In genomic region chr8:92858475-92859182, GRCm38 (mm10) we compare ENCODE assay signal across 27 mouse cellular contexts. TPM values are rescaled to one million over a fixed set of nuclear protein-coding genes. Genes with fewer than 3 reads are reported as not detected.
A peak's percentile ranks its signal among the peaks of the same experiment; 100 is the strongest.
DNase-seq lines count a peak whose midpoint lies in the region; ATAC-seq and TF ChIP-seq lines count a peak whose summit lies in the region.
"Had no signal": no experiment of that assay in that cellular context is flagged by ENCODE, and none has a peak within 500 bp of the region (broad histone marks: within the 10 kb centered on the region; RNA-seq: fewer than 3 reads in every experiment).

No protein-coding gene starts in this region.

- no peak overlapping the region for H3K4me2 ChIP-seq in limb, embryonic 11.5 days (ENCODE audit: low read depth, severe bottlenecking)
- no peak overlapping the region for H3K4me2 ChIP-seq in neural tube, embryonic 15.5 days
- H3K4me2 ChIP-seq: embryonic facial prominence, embryonic 13.5 days; embryonic facial prominence, embryonic 15.5 days; forebrain, embryonic 12.5 days had no signal

- TF ChIP-seq POLR2A in MEL (IDR thresholded peaks at IDR 0.05; ENCODE audit: control insufficient read depth in 1 of 2, insufficient read depth in 1 of 2, low read depth in 1 of 2, low read length in 2 of 2, poor library complexity in 1 of 2) = no peak
- no peak for TF ChIP-seq POLR2A in brain, embryonic 14.5 days (IDR thresholded peaks at IDR 0.05; ENCODE audit: borderline replicate concordance, extremely low read depth, insufficient read depth, insufficient read length, poor library complexity, severe bottlenecking)

- H3K4me1 ChIP-seq in heart, embryonic 10.5 days = peaks cover 10% of the 10 kb centered on the region
- H3K4me1 ChIP-seq in MEL (ENCODE audit: control insufficient read depth in 1 of 2, insufficient read depth in 2 of 2, low read length in 2 of 2) = peaks cover 13 to 14% of the 10 kb centered on the region in 2 experiments
- H3K4me1 ChIP-seq in limb, embryonic 11.5 days (ENCODE audit: control insufficient read depth, insufficient read depth, low read length) = no peaks in the 10 kb centered on the region
- H3K4me1 ChIP-seq in neural tube, embryonic 15.5 days = peaks cover 21% of the 10 kb centered on the region
- H3K4me1 ChIP-seq: forebrain, embryonic 12.5 days had no signal

- no peak overlapping the region for H3K9ac ChIP-seq in MEL (ENCODE audit: control insufficient read depth, low read depth, low read length, poor library complexity, severe bottlenecking)
- H3K9ac ChIP-seq in limb, embryonic 11.5 days (ENCODE audit: low read length) = no peak overlapping the region
- no peak overlapping the region for H3K9ac ChIP-seq in neural tube, embryonic 15.5 days (replicated peaks)
- H3K9ac ChIP-seq: embryonic facial prominence, embryonic 13.5 days; embryonic facial prominence, embryonic 15.5 days; forebrain, embryonic 12.5 days had no signal

- no peak for TF ChIP-seq CTCF in MEL (IDR thresholded peaks at IDR 0.05 in 2 of 3, conservative IDR thresholded peaks at IDR 0.05 in 1 of 3; ENCODE audit: control insufficient read depth in 1 of 3, insufficient read depth in 1 of 3, low read depth in 2 of 3, low read length in 3 of 3, poor library complexity in 1 of 3, severe bottlenecking in 1 of 3)
- no peak for TF ChIP-seq CTCF in brain, embryonic 14.5 days (IDR thresholded peaks at IDR 0.05; ENCODE audit: borderline replicate concordance, extremely low read depth, insufficient read depth, insufficient read length)

- DNase-seq in heart, embryonic 10.5 days (ENCODE audit: low spot score) = peak; percentile 50
- no peak for DNase-seq in heart, adult 8-10 months (ENCODE audit: low spot score)
- peak; percentile 31 for DNase-seq in MEL (ENCODE audit: low read depth, low spot score)
- DNase-seq in brain, embryonic 14.5 days (ENCODE audit: low read depth) = peak; percentile 42
- peak; percentile 61 for DNase-seq in limb, embryonic 11.5 days (ENCODE audit: low spot score)
- DNase-seq in cerebellum, adult 9-10 months = no peak
- no peak for DNase-seq in layer of hippocampus, adult 18-20 months (ENCODE audit: low spot score in 2 of 2)
- DNase-seq: adrenal gland, adult 8-10 months; adrenal gland, postnatal 14 days; cerebellum, adult 11 months; cerebellum, adult 18-20 months; cerebellum, adult 8-10 months; cerebellum, postnatal 10 days; cerebellum, postnatal 25 days; embryo, embryonic 11 days had no signal

- no peak for TF ChIP-seq RAD21 in MEL (IDR thresholded peaks at IDR 0.05; ENCODE audit: low read depth, low read length)

- TF ChIP-seq EP300 in MEL (IDR thresholded peaks at IDR 0.05; ENCODE audit: low read depth in 1 of 2, low read length in 2 of 2) = peak; percentile 24 to 35; a peak in 2 of 4 replicates

- peaks cover 22% of the 10 kb centered on the region for H3K79me2 ChIP-seq in MEL (ENCODE audit: control insufficient read depth, insufficient read depth, low read length, poor library complexity)

- H3K9me3 ChIP-seq in heart, embryonic 10.5 days = no peaks in the 10 kb centered on the region
- no peaks in the 10 kb centered on the region for H3K9me3 ChIP-seq in MEL (replicated peaks; ENCODE audit: insufficient read depth, low read length)
- no peaks in the 10 kb centered on the region; the same call in 1 of the 2 replicates for H3K9me3 ChIP-seq in limb, embryonic 11.5 days (ENCODE audit: control insufficient read depth, low read length)
- no peaks in the 10 kb centered on the region for H3K9me3 ChIP-seq in neural tube, embryonic 15.5 days (replicated peaks)
- H3K9me3 ChIP-seq: embryonic facial prominence, embryonic 13.5 days; embryonic facial prominence, embryonic 15.5 days; forebrain, embryonic 10.5 days had no signal

- H3K27me3 ChIP-seq in heart, embryonic 10.5 days (ENCODE audit: insufficient read depth, poor library complexity, severe bottlenecking) = peaks cover 23% of the 10 kb centered on the region; the same call in 1 of the 2 replicates
- H3K27me3 ChIP-seq in MEL (ENCODE audit: control insufficient read depth in 1 of 2, insufficient read depth in 2 of 2, low read length in 2 of 2) = no peaks in the 10 kb centered on the region
- no peaks in the 10 kb centered on the region for H3K27me3 ChIP-seq in limb, embryonic 11.5 days (ENCODE audit: control insufficient read depth, insufficient read depth, low read length)
- H3K27me3 ChIP-seq in neural tube, embryonic 15.5 days (replicated peaks) = peaks cover 8% of the 10 kb centered on the region; the same call in 1 of the 2 replicates
- H3K27me3 ChIP-seq: embryonic facial prominence, embryonic 15.5 days; Patski had no signal

- H3K4me3 ChIP-seq in heart, embryonic 10.5 days = no peak overlapping the region
- H3K4me3 ChIP-seq in MEL (ENCODE audit: control insufficient read depth in 1 of 2, insufficient read depth in 1 of 2, low read depth in 2 of 2, low read length in 2 of 2) = no peak overlapping the region
- no peak overlapping the region for H3K4me3 ChIP-seq in limb, embryonic 11.5 days (ENCODE audit: low read depth, low read length)
- no peak overlapping the region for H3K4me3 ChIP-seq in neural tube, embryonic 15.5 days (replicated peaks)
- H3K4me3 ChIP-seq: embryonic facial prominence, embryonic 13.5 days; embryonic facial prominence, embryonic 15.5 days; erythroblast, embryonic 14.5 days; forebrain, embryonic 10.5 days; forebrain, embryonic 12.5 days had no signal

- no peaks in the 10 kb centered on the region for H3K36me3 ChIP-seq in heart, embryonic 10.5 days
- H3K36me3 ChIP-seq in MEL (ENCODE audit: control insufficient read depth in 1 of 2, insufficient read depth in 2 of 2, low read length in 2 of 2) = peaks cover 0 to 17% of the 10 kb centered on the region in 2 experiments; a peak in 2 of 4 replicates
- no peaks in the 10 kb centered on the region; the same call in 1 of the 2 replicates for H3K36me3 ChIP-seq in limb, embryonic 11.5 days (ENCODE audit: control insufficient read depth, insufficient read depth, low read length)
- no peaks in the 10 kb centered on the region for H3K36me3 ChIP-seq in neural tube, embryonic 15.5 days
- H3K36me3 ChIP-seq: embryonic facial prominence, embryonic 15.5 days; forebrain, embryonic 10.5 days; forebrain, embryonic 12.5 days had no signal

- 86% methylated on average over 14 of the region's 14 CpGs for WGBS in heart, embryonic 10.5 days
- 65% methylated on average over 14 of the region's 14 CpGs for WGBS in limb, embryonic 11.5 days
- WGBS in neural tube, embryonic 15.5 days = 76% methylated on average over 14 of the region's 14 CpGs

- ATAC-seq in limb, embryonic 11.5 days (ENCODE audit: insufficient number of reproducible peaks, low FRiP score, low TSS enrichment, low read depth) = 0 out of 2 replicates have a peak, but pooled peaks have one; percentile 32
- no peak for ATAC-seq in neural tube, embryonic 15.5 days (ENCODE audit: low FRiP score)
- ATAC-seq: activated CD4-positive, CD25-positive, alpha-beta regulatory T cell, adult 4 months; forebrain, embryonic 14.5 days; forebrain, embryonic 16.5 days; Patski had no signal

- no peak overlapping the region for H3K27ac ChIP-seq in heart, embryonic 10.5 days
- H3K27ac ChIP-seq in MEL (ENCODE audit: control insufficient read depth, low read depth, low read length) = peak overlapping the region; percentile 25; the same call in 1 of the 2 replicates
- no peak overlapping the region for H3K27ac ChIP-seq in limb, embryonic 11.5 days (replicated peaks; ENCODE audit: low read depth, low read length)
- H3K27ac ChIP-seq in neural tube, embryonic 15.5 days (replicated peaks) = no peak overlapping the region
- H3K27ac ChIP-seq: embryonic facial prominence, embryonic 13.5 days; embryonic facial prominence, embryonic 15.5 days; forebrain, embryonic 10.5 days; forebrain, embryonic 12.5 days had no signal

TF ChIP-seq in MEL, 35 proteins besides CTCF, POLR2A, EP300 and RAD21 (continues in another document):
- no peak for TF ChIP-seq E2F4 (IDR thresholded peaks at IDR 0.05; ENCODE audit: borderline replicate concordance, low read depth, low read length)
- TF ChIP-seq SIN3A (IDR thresholded peaks at IDR 0.05; ENCODE audit: low read length) = 0 out of 2 replicates have a peak, but pooled peaks have one; percentile 23
- TF ChIP-seq JUND (IDR thresholded peaks at IDR 0.05; ENCODE audit: low read depth, low read length) = no peak

RNA-seq across cellular contexts. Expression of gene Lpcat2, which starts 3.5 kb away (rescaled TPM):
- polyA plus RNA-seq in heart, embryonic 10.5 days (2016; fragmentation: Nextera tagmentation; extraction: Ambion mirVana) = 1.4 and 2.8 TPM in 2 replicates
- 1 to 10 TPM in 2 of 4 experiments, under 1 TPM in 2; 0.72 to 3.4 (median 1.0) TPM for total RNA-seq in heart, adult 8-10 months (2022)
- 5.2 and 5.9 TPM in 2 replicates for total RNA-seq in MEL (2012; rRNA removed)
- polyA plus RNA-seq in MEL (2012; ENCODE audit: insufficient read depth in 1 of 2, insufficient read length in 2 of 2, low read depth in 1 of 2, low replicate concordance in 2 of 2, missing spikeins in 1 of 2) = 1 to 10 TPM in 1 of 2 experiments, not detected in 1; 7.5 TPM
- 6.7 and 7.0 TPM in 2 replicates for polyA plus RNA-seq in brain, embryonic 14.5 days (2012; rRNA removed)
- 8.5 and 9.8 TPM in 2 replicates for polyA plus RNA-seq in limb, embryonic 11.5 days (2014; fragmentation: Nextera tagmentation; extraction: Ambion mirVana)
- polyA plus RNA-seq in neural tube, embryonic 15.5 days (2015; fragmentation: Nextera tagmentation; extraction: Ambion mirVana) = 12.9 and 13.1 TPM in 2 replicates
- 10 to 100 TPM in 1 of 2 experiments, 1 to 10 TPM in 1; 7.5 to 11.4 TPM for total RNA-seq in layer of hippocampus, adult 18-20 months (2021)

RNA-seq across cellular contexts. Expression of gene Mmp2, which starts 31.5 kb away (rescaled TPM):
- 72.3 and 96.5 TPM in 2 replicates for polyA plus RNA-seq in heart, embryonic 10.5 days (2016; fragmentation: Nextera tagmentation; extraction: Ambion mirVana)
- total RNA-seq in heart, adult 8-10 months (2022) = 10 to 100 TPM; 40.5 to 55.1 (median 51.2) TPM
- total RNA-seq in MEL (2012; rRNA removed) = not detected in 2 replicates
- polyA plus RNA-seq in MEL (2012; ENCODE audit: insufficient read depth in 1 of 2, insufficient read length in 2 of 2, low read depth in 1 of 2, low replicate concordance in 2 of 2, missing spikeins in 1 of 2) = under 1 TPM in 1 of 2 experiments, not detected in 1; 0.25 TPM
- polyA plus RNA-seq in brain, embryonic 14.5 days (2012; rRNA removed) = 22.0 and 29.7 TPM in 2 replicates
- polyA plus RNA-seq in limb, embryonic 11.5 days (2014; fragmentation: Nextera tagmentation; extraction: Ambion mirVana) = 237 and 252 TPM in 2 replicates
- polyA plus RNA-seq in neural tube, embryonic 15.5 days (2015; fragmentation: Nextera tagmentation; extraction: Ambion mirVana) = 34.0 and 48.7 TPM in 2 replicates
- 1 to 10 TPM; 2.5 to 2.7 TPM for total RNA-seq in layer of hippocampus, adult 18-20 months (2021)
- polyA plus RNA-seq: erythroblast, embryonic 14.5 days had no signal

RNA-seq across cellular contexts. Expression of gene Capns2, which starts 42.6 kb away (rescaled TPM):
- polyA plus RNA-seq in heart, embryonic 10.5 days (2016; fragmentation: Nextera tagmentation; extraction: Ambion mirVana) = 0.26 TPM in 1 of 2 replicates, not detected in the other
- not detected for total RNA-seq in heart, adult 8-10 months (2022)
- total RNA-seq in MEL (2012; rRNA removed) = 0.16 and 0.62 TPM in 2 replicates
- under 1 TPM in 1 of 2 experiments, not detected in 1; 0.21 TPM for polyA plus RNA-seq in MEL (2012; ENCODE audit: insufficient read depth in 1 of 2, insufficient read length in 2 of 2, low read depth in 1 of 2, low replicate concordance in 2 of 2, missing spikeins in 1 of 2)
- 1.2 and 2.6 TPM in 2 replicates for polyA plus RNA-seq in brain, embryonic 14.5 days (2012; rRNA removed)
- 0.40 and 0.82 TPM in 2 replicates for polyA plus RNA-seq in limb, embryonic 11.5 days (2014; fragmentation: Nextera tagmentation; extraction: Ambion mirVana)
- 0.46 and 0.60 TPM in 2 replicates for polyA plus RNA-seq in neural tube, embryonic 15.5 days (2015; fragmentation: Nextera tagmentation; extraction: Ambion mirVana)
- total RNA-seq in layer of hippocampus, adult 18-20 months (2021) = 1 to 10 TPM in 1 of 2 experiments, under 1 TPM in 1; 0.87 to 1.6 TPM
- total RNA-seq: adrenal gland, postnatal 14 days had no signal
- polyA plus RNA-seq: activated CD4-positive, CD25-positive, alpha-beta regulatory T cell, adult 4 months; C2C12; embryonic facial prominence, embryonic 11.5 days; erythroblast, embryonic 14.5 days; forebrain, embryonic 14.5 days; forebrain, embryonic 16.5 days had no signal

Comparison
In these comparisons a context has a peak if more than half of its experiments do, and no peak if none do; other contexts are left out.
1. DNase-seq: peak in heart, embryonic 10.5 days (single experiment), MEL (single experiment), brain, embryonic 14.5 days (single experiment) and limb, embryonic 11.5 days (single experiment); none in heart, adult 8-10 months (single experiment), cerebellum, adult 9-10 months (single experiment) and layer of hippocampus, adult 18-20 months (0 of 2).
2. RNA of gene Mmp2, which starts 31.5 kb away (polyA plus RNA-seq): 237 to 252 TPM in limb, embryonic 11.5 days, 72.3 to 96.5 TPM in heart, embryonic 10.5 days, 34.0 to 48.7 TPM in neural tube, embryonic 15.5 days and 22.0 to 29.7 TPM in brain, embryonic 14.5 days; 0.25 TPM in MEL; every median in the first group is over 10 times any median in the second.